In genomic region chr19:47049840-47050239, GRCm38 (mm10) we compare ENCODE assay signal across 8 mouse cellular contexts. TPM values are rescaled to one million over a fixed set of nuclear protein-coding genes. Genes with fewer than 3 reads are reported as not detected.
DNase-seq lines count a peak whose midpoint lies in the region; ATAC-seq and TF ChIP-seq lines count a peak whose summit lies in the region.

No protein-coding gene starts in this region.

- H3K4me1 ChIP-seq in megakaryocyte, embryonic 14.5 days = peaks cover 25% of the 10 kb centered on the region
- H3K4me1 ChIP-seq in embryonic fibroblast, embryonic 13.5 days (ENCODE audit: control insufficient read depth, insufficient read depth, low read length) = no peaks in the 10 kb centered on the region
- H3K4me1 ChIP-seq in intestine, embryonic 15.5 days (replicated peaks) = peaks cover 9% of the 10 kb centered on the region
- peaks cover 19% of the 10 kb centered on the region for H3K4me1 ChIP-seq in neural tube, embryonic 15.5 days

- no peaks in the 10 kb centered on the region for H3K9me3 ChIP-seq in megakaryocyte, embryonic 14.5 days
- no peaks in the 10 kb centered on the region for H3K9me3 ChIP-seq in intestine, embryonic 15.5 days
- no peaks in the 10 kb centered on the region for H3K9me3 ChIP-seq in neural tube, embryonic 15.5 days (replicated peaks)

- peak overlapping the region; percentile 98 for H3K4me3 ChIP-seq in megakaryocyte, embryonic 14.5 days (replicated peaks)
- peak overlapping the region; percentile 76 for H3K4me3 ChIP-seq in embryonic fibroblast, embryonic 13.5 days (ENCODE audit: insufficient read depth, low read length)
- H3K4me3 ChIP-seq in intestine, embryonic 15.5 days (replicated peaks) = peak overlapping the region; percentile 84
- peak overlapping the region; percentile 91 for H3K4me3 ChIP-seq in neural tube, embryonic 15.5 days (replicated peaks)

- H3K36me3 ChIP-seq in megakaryocyte, embryonic 14.5 days (replicated peaks; ENCODE audit: low read length) = peaks cover 24% of the 10 kb centered on the region
- no peaks in the 10 kb centered on the region for H3K36me3 ChIP-seq in intestine, embryonic 15.5 days
- H3K36me3 ChIP-seq in neural tube, embryonic 15.5 days = peaks cover 26% of the 10 kb centered on the region

- ATAC-seq in megakaryocyte, adult 5-6 weeks (ENCODE audit: poor library complexity, severe bottlenecking) = no peak
- ATAC-seq in intestine, embryonic 15.5 days = no peak
- ATAC-seq in neural tube, embryonic 15.5 days (ENCODE audit: low FRiP score) = peak; percentile 50

- H3K9ac ChIP-seq in intestine, embryonic 15.5 days = peak overlapping the region; percentile 82
- H3K9ac ChIP-seq in neural tube, embryonic 15.5 days (replicated peaks) = peak overlapping the region; percentile 91

- no peak for TF ChIP-seq POLR2A in embryonic fibroblast, embryonic 13.5 days (IDR thresholded peaks at IDR 0.05; ENCODE audit: low read depth, low read length)

- no peak overlapping the region for H3K27ac ChIP-seq in embryonic fibroblast, embryonic 13.5 days (ENCODE audit: insufficient read depth, low read length)
- no peak overlapping the region for H3K27ac ChIP-seq in intestine, embryonic 15.5 days
- H3K27ac ChIP-seq in neural tube, embryonic 15.5 days (replicated peaks) = peak overlapping the region; percentile 93

- no peak for TF ChIP-seq CTCF in embryonic fibroblast, embryonic 13.5 days (IDR thresholded peaks at IDR 0.05; ENCODE audit: borderline replicate concordance, insufficient read depth, low read length)

- no peak for DNase-seq in urinary bladder, postnatal 10 days (ENCODE audit: low spot score)
- no peak for DNase-seq in ovary, postnatal 10 days (ENCODE audit: low spot score)
- DNase-seq in left cerebral cortex, adult 18-20 months (ENCODE audit: low spot score in 2 of 2) = no peak

- 6% methylated on average over 7 of the region's 7 CpGs for WGBS in intestine, embryonic 15.5 days
- 6% methylated on average over 7 of the region's 7 CpGs for WGBS in neural tube, embryonic 15.5 days

- peak overlapping the region; percentile 65 for H3K4me2 ChIP-seq in intestine, embryonic 15.5 days (replicated peaks)
- H3K4me2 ChIP-seq in neural tube, embryonic 15.5 days = peak overlapping the region; percentile 57

- peaks cover 4% of the 10 kb centered on the region for H3K27me3 ChIP-seq in megakaryocyte, embryonic 14.5 days (replicated peaks)
- no peaks in the 10 kb centered on the region for H3K27me3 ChIP-seq in intestine, embryonic 15.5 days (replicated peaks)
- H3K27me3 ChIP-seq in neural tube, embryonic 15.5 days (replicated peaks) = no peaks in the 10 kb centered on the region

RNA-seq across cellular contexts. Expression of gene Pcgf6, which starts 0.9 kb away (rescaled TPM):
- polyA plus RNA-seq in megakaryocyte, embryonic 14.5 days (2012; ENCODE audit: insufficient read depth, low replicate concordance) = 2.9 and 4.6 TPM in 2 replicates
- 5.4 and 7.0 TPM in 2 replicates for total RNA-seq in megakaryocyte, adult 5-6 weeks (2015)
- 0.81 and 1.4 TPM in 2 replicates for total RNA-seq in megakaryocyte, adult 5-6 weeks (2017)
- 13.3 and 18.4 TPM in 2 replicates for polyA plus RNA-seq in embryonic fibroblast, embryonic 13.5 days (2011; ENCODE audit: insufficient read length, low read depth, missing spikeins)
- 18.9 and 19.5 TPM in 2 replicates for polyA plus RNA-seq in intestine, embryonic 15.5 days (2015; fragmentation: Nextera tagmentation; extraction: Ambion mirVana)
- 31.0 and 34.5 TPM in 2 replicates for polyA plus RNA-seq in neural tube, embryonic 15.5 days (2015; fragmentation: Nextera tagmentation; extraction: Ambion mirVana)
- total RNA-seq in left cerebral cortex, adult 18-20 months (2021) = 10 to 100 TPM; 17.3 to 19.0 TPM

RNA-seq across cellular contexts. Expression of gene Taf5, which starts 17.7 kb away (rescaled TPM):
- polyA plus RNA-seq in megakaryocyte, embryonic 14.5 days (2012; ENCODE audit: insufficient read depth, low replicate concordance) = 4.6 and 7.9 TPM in 2 replicates
- total RNA-seq in megakaryocyte, adult 5-6 weeks (2015) = 13.8 and 14.6 TPM in 2 replicates
- 19.2 and 20.7 TPM in 2 replicates for total RNA-seq in megakaryocyte, adult 5-6 weeks (2017)
- polyA plus RNA-seq in embryonic fibroblast, embryonic 13.5 days (2011; ENCODE audit: insufficient read length, low read depth, missing spikeins) = 3.9 and 5.9 TPM in 2 replicates
- 5.0 and 5.5 TPM in 2 replicates for polyA plus RNA-seq in intestine, embryonic 15.5 days (2015; fragmentation: Nextera tagmentation; extraction: Ambion mirVana)
- 4.9 and 5.6 TPM in 2 replicates for polyA plus RNA-seq in neural tube, embryonic 15.5 days (2015; fragmentation: Nextera tagmentation; extraction: Ambion mirVana)
- total RNA-seq in left cerebral cortex, adult 18-20 months (2021) = 1 to 10 TPM; 6.4 to 6.9 TPM

RNA-seq across cellular contexts. Expression of gene Nt5c2, which starts 34.9 kb away (rescaled TPM):
- 2.1 and 11.7 TPM in 2 replicates for polyA plus RNA-seq in megakaryocyte, embryonic 14.5 days (2012; ENCODE audit: insufficient read depth, low replicate concordance)
- 32.5 and 36.1 TPM in 2 replicates for total RNA-seq in megakaryocyte, adult 5-6 weeks (2015)
- 42.1 and 43.6 TPM in 2 replicates for total RNA-seq in megakaryocyte, adult 5-6 weeks (2017)
- polyA plus RNA-seq in embryonic fibroblast, embryonic 13.5 days (2011; ENCODE audit: insufficient read length, low read depth, missing spikeins) = 39.7 and 50.5 TPM in 2 replicates
- 48.4 and 49.1 TPM in 2 replicates for polyA plus RNA-seq in intestine, embryonic 15.5 days (2015; fragmentation: Nextera tagmentation; extraction: Ambion mirVana)
- polyA plus RNA-seq in neural tube, embryonic 15.5 days (2015; fragmentation: Nextera tagmentation; extraction: Ambion mirVana) = 72.1 and 78.5 TPM in 2 replicates
- 10 to 100 TPM; 78.9 to 82.6 TPM for total RNA-seq in left cerebral cortex, adult 18-20 months (2021)

RNA-seq across cellular contexts. Expression of gene Ina, which starts 35.3 kb away (rescaled TPM):
- polyA plus RNA-seq in megakaryocyte, embryonic 14.5 days (2012; ENCODE audit: insufficient read depth, low replicate concordance) = 0.13 TPM in 1 of 2 replicates, not detected in the other
- total RNA-seq in megakaryocyte, adult 5-6 weeks (2015) = not detected in 2 replicates
- not detected in 2 replicates for total RNA-seq in megakaryocyte, adult 5-6 weeks (2017)
- polyA plus RNA-seq in embryonic fibroblast, embryonic 13.5 days (2011; ENCODE audit: insufficient read length, low read depth, missing spikeins) = not detected in 2 replicates
- polyA plus RNA-seq in intestine, embryonic 15.5 days (2015; fragmentation: Nextera tagmentation; extraction: Ambion mirVana) = 13.9 and 14.5 TPM in 2 replicates
- 385 and 491 TPM in 2 replicates for polyA plus RNA-seq in neural tube, embryonic 15.5 days (2015; fragmentation: Nextera tagmentation; extraction: Ambion mirVana)
- total RNA-seq in left cerebral cortex, adult 18-20 months (2021) = 100 to 1,000 TPM; 208 to 220 TPM

RNA-seq across cellular contexts. Expression of gene Usmg5, which starts 40.6 kb away (rescaled TPM):
- 34.9 TPM in 1 of 2 replicates, not detected in the other for polyA plus RNA-seq in megakaryocyte, embryonic 14.5 days (2012; ENCODE audit: insufficient read depth, low replicate concordance)
- total RNA-seq in megakaryocyte, adult 5-6 weeks (2015) = 390 and 438 TPM in 2 replicates
- 335 and 456 TPM in 2 replicates for total RNA-seq in megakaryocyte, adult 5-6 weeks (2017)
- 712 and 728 TPM in 2 replicates for polyA plus RNA-seq in embryonic fibroblast, embryonic 13.5 days (2011; ENCODE audit: insufficient read length, low read depth, missing spikeins)
- 1,509 and 1,736 TPM in 2 replicates for polyA plus RNA-seq in intestine, embryonic 15.5 days (2015; fragmentation: Nextera tagmentation; extraction: Ambion mirVana)
- polyA plus RNA-seq in neural tube, embryonic 15.5 days (2015; fragmentation: Nextera tagmentation; extraction: Ambion mirVana) = 1,500 and 1,925 TPM in 2 replicates
- 100 to 1,000 TPM; 757 to 769 TPM for total RNA-seq in left cerebral cortex, adult 18-20 months (2021)
